Mouse (Mus musculus): ENCODE results near the gene Nckap5l. TPM values are rescaled to one million over a fixed set of nuclear protein-coding genes. Genes with fewer than 3 reads are reported as not detected.

Nckap5l gene
- polyA plus RNA-seq, 1 experiment from 2014 or later = 9.1 TPM

DNA sequence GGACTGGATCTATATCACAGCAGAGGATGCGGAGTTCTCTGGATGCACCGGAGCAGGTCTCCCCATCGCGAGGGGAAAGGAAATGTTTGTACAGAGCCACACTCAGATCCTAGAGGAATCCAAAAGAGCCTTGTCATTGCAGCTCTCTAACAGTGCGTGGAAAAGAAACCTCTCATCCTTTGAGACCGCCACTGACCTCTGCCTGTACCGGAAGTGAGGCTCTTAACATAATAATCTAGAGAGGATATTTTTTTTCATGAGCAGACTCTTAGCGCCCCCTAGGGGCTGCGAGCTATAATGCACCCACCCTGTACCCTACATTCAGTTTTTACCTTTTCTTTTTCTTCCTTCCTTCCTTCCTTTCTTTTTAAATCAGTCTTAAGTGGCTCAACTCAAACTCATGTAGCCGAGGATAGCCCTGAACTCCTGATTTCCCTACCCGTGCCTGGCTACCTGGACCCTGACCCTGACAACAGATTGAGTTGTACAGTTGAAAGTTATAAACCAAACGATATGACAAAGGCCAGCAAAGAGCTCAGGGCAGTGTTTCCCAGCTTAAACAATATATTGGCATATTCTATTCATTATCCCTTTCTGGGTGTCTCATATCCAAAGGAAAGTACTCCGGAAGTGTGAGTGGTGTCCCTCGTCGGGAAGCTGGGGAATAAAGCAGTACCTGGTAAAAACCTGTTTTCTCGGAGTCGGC, 13.6 kb upstream of the Nckap5l start:
- Histone ChIP-seq H3K9me3 (replicated peaks; ENCODE audit: control insufficient read depth, low read length) (no peaks in the 10 kb centered on the region), H3K9ac (ENCODE audit: low read length) (no peak overlapping the region), H3K27ac (ENCODE audit: low read depth, low read length) (no peak overlapping the region), H3K4me2 (ENCODE audit: low read length) (no peak overlapping the region), H3K4me3 (ENCODE audit: low read depth, low read length) (no peak overlapping the region), H3K36me3 (ENCODE audit: control insufficient read depth, insufficient read depth, low read length) (peaks cover 9% of the 10 kb centered on the region; the same call in 1 of the 2 replicates), H3K27me3 (replicated peaks; ENCODE audit: control insufficient read depth, insufficient read depth, low read length) (no peaks in the 10 kb centered on the region), H3K4me1 (ENCODE audit: control insufficient read depth, insufficient read depth, low read length) (no peaks in the 10 kb centered on the region)
- WGBS = 65% methylated on average over 17 of the region's 17 CpGs
- no peak for ATAC-seq
- DNase-seq (ENCODE audit: low spot score) = peak; percentile 65

DNA sequence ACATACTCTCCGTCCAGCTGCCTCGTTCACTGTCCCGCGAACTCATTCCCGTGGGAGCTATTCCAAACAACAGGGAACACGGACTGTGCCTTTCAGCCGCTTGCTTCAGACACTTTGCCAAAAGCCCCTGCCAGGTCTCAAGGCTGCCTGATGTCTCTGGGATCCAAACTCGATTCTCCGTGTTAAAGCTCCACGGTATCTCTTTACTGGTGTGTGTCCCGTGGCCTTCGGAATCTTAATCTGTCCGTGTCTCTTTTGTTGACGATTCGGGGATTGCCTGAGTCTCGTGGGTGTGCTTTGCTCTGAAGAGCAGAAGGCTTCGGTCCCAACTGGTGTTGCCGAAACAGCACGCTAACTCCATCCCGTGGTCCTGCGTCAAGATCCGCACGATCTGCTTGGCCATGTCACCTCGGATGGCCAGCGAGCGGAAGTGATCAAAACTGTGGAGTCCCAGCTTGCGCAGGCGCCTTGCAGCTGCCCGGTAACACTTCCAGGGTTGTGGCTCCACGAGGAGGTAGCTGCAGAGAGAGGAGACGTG, 12.7 kb upstream of the Nckap5l start:
- Histone ChIP-seq H3K4me1 (ENCODE audit: control insufficient read depth, insufficient read depth, low read length) (no peaks in the 10 kb centered on the region), H3K4me3 (ENCODE audit: low read depth, low read length) (no peak overlapping the region), H3K9me3 (replicated peaks; ENCODE audit: control insufficient read depth, low read length) (no peaks in the 10 kb centered on the region), H3K27me3 (replicated peaks; ENCODE audit: control insufficient read depth, insufficient read depth, low read length) (no peaks in the 10 kb centered on the region), H3K9ac (ENCODE audit: low read length) (no peak overlapping the region; the same call in 1 of the 2 replicates), H3K27ac (ENCODE audit: low read depth, low read length) (no peak overlapping the region), H3K4me2 (ENCODE audit: low read length) (no peak overlapping the region), H3K36me3 (ENCODE audit: control insufficient read depth, insufficient read depth, low read length) (peaks cover 9% of the 10 kb centered on the region; the same call in 1 of the 2 replicates)
- no peak for ATAC-seq
- WGBS = 90% methylated on average over 31 of the region's 31 CpGs
- no peak for DNase-seq (ENCODE audit: low spot score)

DNA sequence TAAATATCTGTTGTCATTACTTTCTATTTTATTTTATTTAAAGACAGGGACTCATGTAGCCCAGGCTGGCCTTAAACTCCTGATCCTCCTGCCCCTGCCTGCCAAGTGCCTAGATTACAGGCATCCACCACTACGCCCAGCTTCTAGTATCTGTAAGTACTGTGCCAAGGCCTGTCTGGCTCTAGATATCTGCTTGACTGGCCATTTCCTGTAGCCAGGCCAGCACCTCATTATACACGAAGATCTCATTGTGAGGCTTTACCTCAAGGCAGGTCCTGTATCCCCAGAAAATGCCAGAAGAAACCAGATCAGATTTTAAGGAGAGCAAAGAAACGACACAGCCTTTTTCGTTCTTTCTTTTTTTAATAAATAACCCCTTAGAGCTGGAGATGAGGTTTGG, 12.2 kb upstream of the Nckap5l start:
- no peak for ATAC-seq
- H3K9ac ChIP-seq (ENCODE audit: low read length) = no peak overlapping the region
- H3K9me3 ChIP-seq (replicated peaks; ENCODE audit: control insufficient read depth, low read length) = no peaks in the 10 kb centered on the region
- no peak overlapping the region for H3K4me2 ChIP-seq (ENCODE audit: low read length)
- H3K4me3 ChIP-seq (ENCODE audit: low read depth, low read length) = no peak overlapping the region
- H3K36me3 ChIP-seq (ENCODE audit: control insufficient read depth, insufficient read depth, low read length) = peaks cover 9% of the 10 kb centered on the region; the same call in 1 of the 2 replicates
- H3K27me3 ChIP-seq (replicated peaks; ENCODE audit: control insufficient read depth, insufficient read depth, low read length) = no peaks in the 10 kb centered on the region
- H3K27ac ChIP-seq (ENCODE audit: low read depth, low read length) = no peak overlapping the region
- WGBS = 96% methylated on average over 4 of the region's 4 CpGs
- no peaks in the 10 kb centered on the region for H3K4me1 ChIP-seq (ENCODE audit: control insufficient read depth, insufficient read depth, low read length)
- no peak for DNase-seq (ENCODE audit: low spot score)

DNA sequence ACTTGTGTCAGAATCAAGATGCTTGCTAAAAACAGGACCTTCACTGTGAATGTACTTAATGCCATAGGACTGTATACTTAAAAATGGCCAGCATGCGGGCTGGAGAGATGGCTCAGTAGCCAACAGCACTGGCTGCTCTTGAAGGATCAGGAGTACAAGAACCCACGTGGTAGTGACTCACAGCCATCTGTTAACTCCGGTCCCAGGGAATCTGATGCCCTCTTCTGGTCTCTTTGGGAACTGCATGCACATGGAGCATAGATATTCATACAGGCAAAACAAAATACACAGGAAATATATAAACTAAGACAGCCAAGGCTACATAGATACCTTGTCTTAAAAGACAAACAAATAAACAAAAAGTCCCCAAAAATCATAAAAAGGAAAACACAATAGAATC, 11.5 kb upstream of the Nckap5l start:
- ATAC-seq (no peak), DNase-seq (ENCODE audit: low spot score) (peak; percentile 79)
- Histone ChIP-seq H3K4me1 (ENCODE audit: control insufficient read depth, insufficient read depth, low read length) (no peaks in the 10 kb centered on the region), H3K9me3 (replicated peaks; ENCODE audit: control insufficient read depth, low read length) (no peaks in the 10 kb centered on the region), H3K36me3 (ENCODE audit: control insufficient read depth, insufficient read depth, low read length) (peaks cover 9% of the 10 kb centered on the region; the same call in 1 of the 2 replicates), H3K27ac (ENCODE audit: low read depth, low read length) (no peak overlapping the region), H3K9ac (ENCODE audit: low read length) (no peak overlapping the region), H3K4me3 (ENCODE audit: low read depth, low read length) (no peak overlapping the region), H3K4me2 (ENCODE audit: low read length) (no peak overlapping the region), H3K27me3 (replicated peaks; ENCODE audit: control insufficient read depth, insufficient read depth, low read length) (no peaks in the 10 kb centered on the region)
- 37% methylated on average over 3 of the region's 3 CpGs for WGBS

DNA sequence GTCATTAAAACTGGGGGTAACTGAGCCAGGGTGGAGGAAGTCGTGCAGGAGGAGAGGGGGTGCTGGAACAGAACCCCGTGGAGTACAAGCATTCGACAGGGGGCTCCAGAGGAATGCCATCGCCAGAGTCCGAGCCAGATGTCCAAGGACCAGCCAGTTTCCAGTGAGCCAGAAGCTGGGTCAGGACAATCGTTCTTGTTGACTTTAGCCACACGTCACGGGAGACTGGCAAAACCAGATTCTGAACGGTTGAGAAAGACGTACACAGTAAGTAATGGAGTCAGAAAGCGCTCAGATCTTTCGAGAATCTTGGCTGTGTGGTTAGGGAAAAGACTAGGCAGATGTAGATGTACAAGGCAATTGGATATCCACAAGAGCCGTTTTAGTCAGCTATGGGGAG, 5.6 kb upstream of the Nckap5l start:
- no peaks in the 10 kb centered on the region for H3K9me3 ChIP-seq (replicated peaks; ENCODE audit: control insufficient read depth, low read length)
- H3K4me1 ChIP-seq (ENCODE audit: control insufficient read depth, insufficient read depth, low read length) = peaks cover 3% of the 10 kb centered on the region
- 77% methylated on average over 13 of the region's 13 CpGs for WGBS
- H3K4me3 ChIP-seq (ENCODE audit: low read depth, low read length) = no peak overlapping the region
- H3K27ac ChIP-seq (ENCODE audit: low read depth, low read length) = no peak overlapping the region
- ATAC-seq (no peak), DNase-seq (ENCODE audit: low spot score) (no peak)
- no peaks in the 10 kb centered on the region for H3K27me3 ChIP-seq (replicated peaks; ENCODE audit: control insufficient read depth, insufficient read depth, low read length)
- H3K9ac ChIP-seq (ENCODE audit: low read length) = no peak overlapping the region
- no peaks in the 10 kb centered on the region for H3K36me3 ChIP-seq (ENCODE audit: control insufficient read depth, insufficient read depth, low read length)
- H3K4me2 ChIP-seq (ENCODE audit: low read length) = no peak overlapping the region

DNA sequence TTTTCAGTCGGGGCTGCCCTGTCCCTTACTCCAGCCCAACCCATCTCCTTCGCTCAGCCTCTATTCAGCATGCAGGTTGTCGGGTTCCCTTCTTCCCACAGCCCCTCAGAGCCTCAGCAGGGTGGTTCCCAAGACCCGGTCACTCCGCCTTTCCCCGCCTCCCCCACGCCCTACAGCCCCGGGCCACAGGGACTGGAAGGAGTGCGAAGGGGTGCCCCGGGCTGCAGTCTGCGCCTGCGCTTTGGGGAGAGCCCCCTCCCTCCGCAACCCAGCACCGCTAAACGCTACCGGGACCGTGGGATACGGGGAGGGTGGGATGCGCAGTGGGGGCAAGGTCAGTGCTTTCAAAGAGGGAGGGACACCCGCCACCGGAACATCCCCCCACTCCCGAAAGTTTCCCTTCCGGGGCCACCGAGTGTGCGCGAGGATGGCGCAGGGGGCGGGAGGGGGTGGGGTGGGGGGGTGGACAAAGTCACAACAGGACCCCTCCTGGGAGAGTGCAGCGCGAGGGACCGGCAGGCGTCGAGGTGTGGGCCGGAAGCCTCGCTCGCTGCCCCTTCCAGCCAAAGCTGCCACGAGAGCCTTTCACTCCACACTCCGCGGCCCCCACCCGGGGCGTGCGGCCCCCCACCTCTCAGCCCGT, 464 bp downstream of the Nckap5l start:
- under 1% methylated on average over 34 of the region's 43 CpGs for WGBS
- Histone ChIP-seq H3K27ac (ENCODE audit: low read depth, low read length) (peak overlapping the region; percentile 88), H3K27me3 (replicated peaks; ENCODE audit: control insufficient read depth, insufficient read depth, low read length) (no peaks in the 10 kb centered on the region), H3K4me2 (ENCODE audit: low read length) (peak overlapping the region; percentile 60), H3K4me1 (ENCODE audit: control insufficient read depth, insufficient read depth, low read length) (peaks cover 22% of the 10 kb centered on the region), H3K9me3 (replicated peaks; ENCODE audit: control insufficient read depth, low read length) (no peaks in the 10 kb centered on the region), H3K4me3 (ENCODE audit: low read depth, low read length) (peak overlapping the region; percentile 87), H3K36me3 (ENCODE audit: control insufficient read depth, insufficient read depth, low read length) (0 out of 2 replicates have a peak, but pooled peaks cover 3% of the 10 kb centered on the region), H3K9ac (ENCODE audit: low read length) (peak overlapping the region; percentile 78)
- DNase-seq (ENCODE audit: low spot score) = peak; percentile 68
- ATAC-seq = peak; percentile 79

DNA sequence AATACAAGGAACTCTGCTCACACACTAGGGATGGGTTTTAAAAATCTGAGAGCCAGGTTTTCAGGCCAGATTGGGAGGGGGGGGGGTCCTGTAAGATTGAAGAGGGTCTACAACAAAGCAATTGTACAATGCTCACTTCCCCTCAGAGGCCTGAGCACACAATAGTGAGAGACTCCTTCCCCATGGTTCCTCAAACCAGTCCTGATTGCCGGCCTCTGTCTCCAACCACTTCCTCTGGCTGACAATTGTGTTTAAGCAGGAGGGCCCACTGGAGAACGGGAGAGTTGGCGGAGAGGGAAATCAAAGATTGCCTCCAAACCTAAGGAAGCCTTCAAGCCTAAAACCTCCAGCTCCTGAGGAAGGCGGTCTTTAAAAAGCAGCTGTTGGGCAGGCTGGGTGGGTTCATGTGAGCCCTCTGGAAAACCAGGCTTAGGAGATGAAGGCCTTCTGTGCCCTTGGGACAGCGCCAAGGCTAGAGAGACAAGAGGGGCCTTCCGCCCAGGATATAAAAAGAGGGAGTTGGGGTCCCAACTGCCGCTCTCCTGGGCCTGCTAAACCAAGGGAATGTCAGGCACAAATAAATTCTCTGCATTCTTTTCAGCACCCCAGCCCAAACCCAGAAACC, 1.1 kb downstream of the Nckap5l start:
- ATAC-seq (no peak), DNase-seq (ENCODE audit: low spot score) (peak; percentile 56)
- 11% methylated on average over 7 of the region's 7 CpGs for WGBS
- Histone ChIP-seq H3K4me2 (ENCODE audit: low read length) (peak overlapping the region; percentile 60), H3K4me1 (ENCODE audit: control insufficient read depth, insufficient read depth, low read length) (peaks cover 22% of the 10 kb centered on the region), H3K27me3 (replicated peaks; ENCODE audit: control insufficient read depth, insufficient read depth, low read length) (no peaks in the 10 kb centered on the region), H3K36me3 (ENCODE audit: control insufficient read depth, insufficient read depth, low read length) (0 out of 2 replicates have a peak, but pooled peaks cover 3% of the 10 kb centered on the region), H3K9me3 (replicated peaks; ENCODE audit: control insufficient read depth, low read length) (no peaks in the 10 kb centered on the region), H3K4me3 (ENCODE audit: low read depth, low read length) (peak overlapping the region; percentile 87), H3K9ac (ENCODE audit: low read length) (peak overlapping the region; percentile 78), H3K27ac (ENCODE audit: low read depth, low read length) (peak overlapping the region; percentile 88)

DNA sequence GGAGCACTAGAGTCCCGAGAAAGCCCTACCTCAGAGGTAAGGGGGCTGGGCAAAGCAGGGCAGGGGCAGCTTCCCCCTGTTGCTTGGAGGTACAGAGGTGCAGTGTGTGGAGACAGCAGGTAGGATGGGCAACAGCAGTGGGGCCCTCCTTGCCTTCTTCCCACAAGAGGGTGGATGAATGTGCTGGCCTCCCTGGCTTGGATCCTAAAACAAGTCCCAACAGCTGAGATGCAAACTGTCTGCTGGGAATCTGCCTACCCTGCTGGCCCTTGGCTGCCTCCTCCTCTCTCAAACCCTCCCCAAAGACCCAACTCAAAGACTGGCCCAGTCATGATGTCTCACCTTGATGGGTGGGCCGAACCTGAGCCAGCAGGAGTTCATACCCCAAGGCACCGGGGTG, 2.1 kb downstream of the Nckap5l start:
- H3K4me3 ChIP-seq (ENCODE audit: low read depth, low read length) = no peak overlapping the region
- 0 out of 2 replicates have a peak, but pooled peaks cover 3% of the 10 kb centered on the region for H3K36me3 ChIP-seq (ENCODE audit: control insufficient read depth, insufficient read depth, low read length)
- peaks cover 22% of the 10 kb centered on the region for H3K4me1 ChIP-seq (ENCODE audit: control insufficient read depth, insufficient read depth, low read length)
- H3K27ac ChIP-seq (ENCODE audit: low read depth, low read length) = no peak overlapping the region
- 77% methylated on average over 3 of the region's 3 CpGs for WGBS
- H3K27me3 ChIP-seq (replicated peaks; ENCODE audit: control insufficient read depth, insufficient read depth, low read length) = no peaks in the 10 kb centered on the region
- H3K4me2 ChIP-seq (ENCODE audit: low read length) = peak overlapping the region; percentile 60; the same call in 1 of the 2 replicates
- no peaks in the 10 kb centered on the region for H3K9me3 ChIP-seq (replicated peaks; ENCODE audit: control insufficient read depth, low read length)
- no peak for ATAC-seq
- DNase-seq (ENCODE audit: low spot score) = no peak
- 0 out of 2 replicates have a peak overlapping the region, but pooled peaks have one; percentile 29 for H3K9ac ChIP-seq (ENCODE audit: low read length)
